Mouse (Mus musculus): Measurements from ENCODE around the gene Gm49373.

- no peak for TF ChIP-seq CTCF (IDR thresholded peaks at IDR 0.05; ENCODE audit: low read depth)
- no peak for TF ChIP-seq EP300 (optimal IDR thresholded peaks at IDR 0.05)
Observed at GRCm38 (mm10) chr9:21031251-21031895, 41.5 kb downstream of the Gm49373 start.
